Mouse (Mus musculus) telencephalon, adult 2 months (tissue): ENCODE measurements around the gene Gm43518.

ENCODE experiments used
- DNase-seq: peaks from one replicate; pipeline ENCODE4 v3.0.0-alpha.2; 2011; ENCODE audit warnings: low read depth, low spot score

Gm43518 gene

DNA sequence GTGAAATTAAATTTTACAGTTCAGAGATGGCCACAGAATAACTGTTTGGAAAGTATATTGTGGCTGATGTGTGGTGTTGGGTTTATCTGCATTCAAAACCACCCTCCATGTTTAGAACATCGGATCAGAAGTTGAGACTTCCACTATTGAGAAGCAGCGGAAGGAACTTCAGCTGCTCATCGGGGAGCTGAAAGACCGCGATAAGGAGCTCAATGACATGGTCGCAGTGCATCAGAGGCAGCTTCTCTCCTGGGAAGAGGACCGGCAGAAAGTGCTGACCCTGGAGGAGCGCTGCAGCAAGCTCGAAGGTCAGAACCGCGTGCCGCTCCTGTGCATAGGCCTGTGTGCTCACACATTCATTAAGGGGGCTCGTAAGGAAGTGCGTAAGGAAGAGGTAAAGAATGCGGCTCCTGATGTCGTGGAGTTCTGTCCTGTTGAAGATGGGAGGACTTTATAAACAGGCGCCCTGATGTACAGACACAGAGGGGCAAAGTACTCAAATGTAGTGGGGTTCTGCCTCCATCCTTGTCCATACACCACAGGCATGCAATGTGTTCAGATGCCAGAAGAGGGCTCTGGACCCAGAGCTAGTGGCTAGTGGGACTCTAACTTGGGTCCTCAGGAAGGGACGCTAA, 6.9 kb downstream of the Gm43518 start:
- no peak for DNase-seq

DNA sequence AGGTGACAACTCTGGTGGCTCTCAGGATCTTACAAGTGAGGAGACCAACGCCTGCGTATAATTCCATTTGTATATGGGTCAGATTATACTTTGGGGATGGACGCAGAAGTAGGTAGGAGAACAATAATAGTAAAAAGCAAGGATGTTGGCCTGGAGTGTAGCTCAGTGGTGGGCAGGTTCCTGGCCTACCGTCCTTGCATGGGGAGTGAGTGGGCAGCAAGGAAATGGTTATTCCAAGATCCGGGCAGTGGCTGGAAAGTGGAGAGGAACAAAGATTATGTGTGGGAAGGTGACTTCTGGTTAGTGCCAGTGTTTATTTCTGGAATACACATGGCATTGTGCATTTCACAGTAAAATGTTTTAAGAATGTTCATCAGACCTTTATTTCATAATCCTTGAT, 8.7 kb downstream of the Gm43518 start:
- DNase-seq: no peak

DNA sequence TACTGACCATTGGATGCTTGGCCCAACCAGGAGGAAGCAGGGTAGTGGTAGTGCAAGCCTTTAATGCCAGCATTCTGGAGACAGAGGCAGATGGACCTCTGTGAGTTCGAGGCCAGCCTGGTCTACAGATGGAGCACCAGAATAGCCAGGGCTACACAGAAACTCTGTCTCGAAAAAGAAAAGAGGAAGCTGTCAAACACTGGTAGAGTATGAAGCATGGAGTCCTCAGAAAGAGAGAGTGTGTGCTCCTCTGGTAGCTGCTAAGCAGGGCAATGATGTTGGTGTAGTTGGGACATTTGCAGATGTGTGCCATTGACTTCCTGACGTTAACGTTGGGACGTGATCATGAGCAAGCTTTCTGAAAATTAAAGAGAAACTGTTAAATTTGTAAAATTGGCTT, 11.3 kb downstream of the Gm43518 start:
- DNase-seq: no peak

DNA sequence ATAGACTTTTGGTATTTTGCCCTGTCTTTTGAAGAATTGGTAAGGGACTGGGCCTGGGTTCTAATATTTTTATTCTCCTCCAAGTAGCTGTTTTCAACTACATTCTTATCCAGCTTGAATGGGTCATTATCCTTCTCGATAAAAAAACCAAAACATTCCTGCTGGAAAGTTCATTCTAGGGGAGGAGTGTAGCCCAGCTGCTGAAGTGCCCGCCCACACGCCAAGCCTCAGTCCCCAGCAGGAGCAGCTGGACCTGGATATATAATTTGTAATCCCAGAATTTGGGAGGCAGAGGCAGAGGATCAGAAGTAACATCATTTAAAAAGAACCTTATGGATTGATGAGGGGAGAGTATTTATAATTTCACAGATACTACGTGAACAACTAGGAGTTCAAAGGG, 19.3 kb downstream of the Gm43518 start:
- DNase-seq: no peak

DNA sequence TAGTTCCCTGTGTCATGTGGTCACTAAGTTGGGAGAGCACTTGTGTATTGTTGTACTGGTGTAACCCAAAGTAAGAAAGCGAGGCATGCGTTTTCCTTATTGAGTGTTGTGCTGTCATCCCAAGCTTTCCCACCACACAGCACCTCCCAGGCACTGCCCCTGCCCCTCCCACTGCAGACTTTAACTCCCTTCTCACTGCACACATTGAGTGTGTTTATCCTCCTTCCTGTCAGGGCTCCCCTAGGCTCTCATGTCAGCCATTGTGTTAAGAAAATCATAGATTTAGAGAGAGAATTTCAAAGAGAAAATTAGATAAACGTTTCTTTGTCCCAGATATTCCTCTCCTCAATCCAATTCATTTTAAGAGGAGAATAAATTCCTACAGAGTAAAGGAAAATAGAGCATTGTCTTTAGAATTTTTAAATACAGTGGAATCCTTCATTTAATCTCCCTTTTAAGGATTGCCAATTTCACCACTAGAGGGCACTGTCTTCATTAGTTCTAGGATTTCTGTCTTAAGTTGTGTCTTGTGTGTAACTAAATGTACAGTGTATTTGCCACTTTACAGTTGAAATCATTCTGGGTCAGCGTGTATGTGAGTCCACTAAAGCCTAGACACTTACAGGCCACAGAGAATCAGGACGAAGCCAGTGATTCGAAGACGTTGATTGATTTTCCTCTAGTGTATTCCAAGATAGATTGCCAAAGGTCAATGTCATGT, 20.0 kb downstream of the Gm43518 start:
- DNase-seq: peak; percentile 64

DNA sequence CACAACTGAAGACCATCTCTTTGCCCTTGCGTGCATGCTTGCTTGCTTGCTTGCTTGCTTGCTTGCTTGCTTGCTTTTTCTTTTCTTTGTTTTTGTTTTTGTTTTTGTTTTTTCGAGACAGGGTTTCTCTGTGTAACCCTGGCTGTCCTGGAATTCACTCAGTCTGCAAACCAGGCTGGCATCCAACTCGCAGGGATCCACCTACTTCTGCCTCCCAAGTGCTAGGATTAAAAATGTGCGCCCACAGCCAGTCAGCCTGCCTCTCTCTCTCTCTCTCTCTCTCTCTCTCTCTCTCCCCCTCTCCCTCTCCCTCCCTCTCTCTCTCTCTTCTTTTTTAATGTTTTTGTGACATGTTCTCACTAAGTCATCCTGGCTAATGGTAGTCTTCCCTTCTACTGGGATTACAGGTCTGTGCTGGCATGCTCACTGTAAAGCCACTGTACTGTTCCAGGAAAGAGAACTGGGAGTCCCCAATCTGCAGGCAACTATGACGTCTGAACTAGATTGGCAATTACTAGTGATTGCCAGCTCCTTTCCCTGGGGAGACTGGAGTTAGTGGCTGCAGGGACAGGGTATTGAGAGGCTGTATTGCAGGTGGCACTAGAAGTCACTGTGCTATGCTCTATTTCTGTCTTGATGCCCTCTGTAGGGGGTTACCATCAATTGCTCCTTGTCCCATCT, 25.3 kb downstream of the Gm43518 start:
- peak; percentile 66 for DNase-seq

DNA sequence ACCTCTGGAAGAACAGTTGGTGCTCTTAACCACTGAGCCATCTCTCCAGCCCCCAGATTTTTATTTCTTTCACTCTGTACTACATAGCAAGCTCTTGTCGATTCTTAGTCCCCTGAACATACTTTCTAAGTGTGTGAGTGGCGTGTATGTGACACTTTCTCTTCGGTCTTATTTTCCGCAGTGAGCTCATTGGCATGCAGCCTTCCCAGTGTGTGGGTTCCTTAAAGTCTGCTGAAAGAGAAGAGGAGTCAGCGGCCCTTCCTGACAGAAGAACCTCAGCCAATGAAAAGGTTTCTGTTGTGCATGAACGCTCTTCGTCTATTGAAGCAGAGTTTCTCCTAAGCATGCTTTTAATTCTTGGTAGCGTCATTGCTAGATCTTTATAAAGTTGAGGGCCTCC, 30.0 kb downstream of the Gm43518 start:
- no peak for DNase-seq

DNA sequence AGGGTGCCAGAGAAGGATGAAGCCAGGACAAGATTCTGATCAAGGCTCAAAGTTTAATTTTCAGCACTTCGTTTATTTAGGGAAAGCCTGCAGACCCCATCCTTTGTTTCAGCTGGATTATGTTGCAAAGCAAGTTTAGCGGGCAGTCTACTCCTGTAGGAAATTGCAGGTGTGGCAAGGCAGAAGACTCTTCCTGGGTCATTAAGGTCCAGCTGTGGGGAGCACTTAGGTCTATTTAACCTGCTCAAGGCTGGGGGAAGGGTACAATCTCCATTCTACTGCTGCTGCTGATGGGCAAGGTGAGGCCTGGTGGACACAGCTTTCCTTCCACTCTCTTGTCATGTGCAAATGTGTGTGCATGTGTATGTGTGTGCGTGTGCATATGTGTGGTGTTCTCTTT, 31.8 kb downstream of the Gm43518 start:
- no peak for DNase-seq

DNA sequence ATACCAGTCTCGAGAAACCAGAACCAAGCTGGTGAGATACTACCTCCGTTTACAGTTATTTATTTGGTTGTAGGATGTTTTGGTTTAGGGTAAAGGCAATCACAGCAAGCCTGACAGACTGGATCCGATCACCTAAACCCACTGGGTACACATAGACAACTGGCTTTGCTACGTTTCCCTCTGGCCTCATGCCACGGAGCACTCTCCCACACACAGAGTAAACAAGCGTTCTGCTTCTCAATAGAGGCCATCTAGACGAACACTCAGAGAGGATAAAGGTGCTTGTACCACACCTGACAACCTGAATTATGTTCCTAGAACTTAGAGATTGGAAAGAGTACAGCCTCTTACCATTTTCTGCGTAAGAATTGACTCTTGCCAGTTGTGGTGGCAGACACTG, 32.9 kb downstream of the Gm43518 start:
- DNase-seq: no peak

DNA sequence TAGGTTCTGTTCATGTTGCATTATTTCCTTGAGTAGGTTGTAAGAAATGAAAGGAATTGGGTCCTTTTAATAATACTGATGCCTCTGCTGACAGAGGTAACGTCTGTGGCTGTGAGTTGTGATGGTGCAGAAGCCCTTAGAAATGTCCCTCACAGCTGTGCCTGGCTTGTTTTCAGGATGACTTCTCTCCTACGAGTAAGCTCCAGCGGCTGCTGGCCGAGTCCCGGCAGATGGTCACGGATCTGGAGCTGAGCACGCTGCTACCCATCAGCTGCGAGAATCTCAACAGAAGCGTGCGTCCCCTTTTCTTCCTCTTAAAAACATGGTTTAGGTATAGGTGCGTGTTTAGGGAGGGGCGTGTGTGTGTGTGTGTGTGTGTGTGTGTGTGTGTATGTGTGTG, 33.8 kb downstream of the Gm43518 start:
- no peak for DNase-seq

DNA sequence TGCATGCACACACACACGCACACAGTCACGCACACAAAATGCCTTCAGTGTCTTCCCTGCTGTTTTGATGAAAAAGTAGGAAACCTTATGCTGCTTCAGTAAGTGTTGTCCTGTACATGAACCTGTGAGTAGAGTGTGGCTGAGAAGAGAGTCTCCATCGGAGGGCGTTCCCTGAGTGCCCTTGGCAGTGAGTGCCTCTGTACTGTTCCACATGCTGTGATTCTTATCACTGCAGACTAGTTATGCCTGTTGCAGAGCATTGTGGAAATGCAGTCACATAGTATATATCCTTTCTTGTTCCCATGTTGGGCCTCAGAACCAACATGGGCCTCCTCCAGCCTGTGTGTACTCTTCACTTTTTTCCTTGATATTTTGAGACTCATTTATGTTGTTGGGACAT, 37.0 kb downstream of the Gm43518 start:
- no peak for DNase-seq

DNA sequence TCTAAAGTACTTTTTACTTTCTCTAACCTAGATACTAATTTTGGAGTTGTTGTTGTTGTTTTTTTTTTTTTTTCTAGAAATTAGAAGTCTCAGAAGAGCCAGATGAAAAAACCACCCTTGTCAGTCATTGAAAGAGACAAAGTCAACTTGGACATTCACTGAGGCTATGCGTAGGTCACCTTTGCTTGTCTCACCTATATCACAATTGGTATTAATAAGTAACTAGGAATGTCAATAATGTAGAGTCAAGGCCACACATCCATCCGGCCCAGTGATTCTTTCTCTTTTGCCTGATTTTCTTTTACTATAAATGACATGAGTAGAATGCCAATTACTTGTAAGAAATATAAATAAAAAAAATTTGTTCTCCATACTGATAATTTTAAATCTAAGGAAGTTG, 39.5 kb downstream of the Gm43518 start:
- no peak for DNase-seq

DNA sequence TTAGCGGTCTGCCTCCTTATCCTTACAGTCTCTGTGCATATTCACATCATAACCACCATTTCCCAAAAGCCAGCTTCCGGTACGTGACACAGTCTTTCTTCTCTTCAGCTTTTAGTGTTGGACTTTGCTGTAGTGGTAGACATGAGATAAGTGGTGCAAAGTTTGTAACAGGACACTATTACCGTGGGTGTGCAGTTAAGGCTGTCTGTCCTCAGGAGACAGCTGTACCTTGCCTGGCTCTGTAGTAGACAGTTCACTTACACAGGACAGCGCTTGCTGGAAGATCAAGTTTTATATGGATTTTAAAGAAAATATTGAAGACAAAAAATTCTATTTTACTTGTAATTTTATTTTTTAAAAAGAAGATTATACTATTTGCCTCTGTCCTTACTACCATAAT, 41.2 kb downstream of the Gm43518 start:
- no peak for DNase-seq

DNA sequence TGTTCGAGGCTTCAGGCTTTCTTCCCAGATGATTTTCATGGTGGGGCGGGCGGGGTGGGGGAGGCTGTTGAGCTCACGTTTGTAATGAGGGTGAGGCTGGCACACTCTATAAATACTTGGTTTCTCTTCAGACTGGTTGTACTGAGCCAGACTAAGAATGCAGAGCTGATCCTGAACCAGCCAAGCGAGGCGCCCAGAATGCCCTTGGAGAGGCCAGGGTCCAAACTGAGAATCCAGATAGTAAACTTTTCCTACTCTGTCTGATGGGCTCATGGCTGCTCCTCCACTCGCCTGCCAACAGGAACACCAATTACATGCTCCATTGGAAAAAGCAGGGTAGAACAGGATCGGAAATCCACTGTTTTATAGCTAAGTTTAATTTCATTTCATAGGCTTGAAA, 42.0 kb downstream of the Gm43518 start:
- no peak for DNase-seq

DNA sequence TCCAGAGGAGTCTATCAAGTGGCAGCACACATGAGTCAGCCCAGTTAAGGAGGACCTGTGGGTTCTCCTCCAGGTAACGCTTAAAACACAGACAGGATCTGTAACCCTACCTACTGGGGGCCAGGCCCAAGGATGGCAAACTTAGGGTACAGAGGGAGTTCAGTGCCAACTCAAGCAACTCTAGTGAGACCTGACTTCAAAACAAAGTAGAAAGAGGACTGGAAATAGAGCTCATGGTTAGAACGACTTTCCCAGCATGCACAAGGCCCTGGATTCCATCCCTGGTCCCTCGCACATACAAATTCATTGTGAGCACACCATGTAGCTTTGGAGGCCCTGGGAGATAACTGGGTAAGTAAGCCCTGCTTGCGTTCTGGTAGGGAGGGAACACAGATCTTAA, 43.4 kb downstream of the Gm43518 start:
- no peak for DNase-seq

DNA sequence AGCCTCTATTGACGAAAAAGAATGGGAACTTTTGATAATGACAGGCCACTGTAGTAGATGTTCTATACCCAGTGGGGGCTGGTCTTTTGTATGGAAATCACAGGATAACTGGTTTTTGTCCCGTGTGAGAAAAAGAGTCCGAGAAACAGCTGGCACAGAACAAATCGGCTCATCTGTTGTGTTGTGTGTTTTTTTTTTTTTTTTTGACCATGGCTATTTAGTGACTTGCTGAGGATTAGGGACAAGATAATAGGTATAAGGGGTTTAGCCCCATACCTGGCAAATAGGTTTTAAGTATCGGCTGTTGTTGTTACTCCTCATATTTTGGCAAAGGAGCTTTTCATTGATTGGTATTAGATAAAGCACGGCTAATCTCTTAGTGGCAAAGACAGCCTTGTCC, 45.2 kb downstream of the Gm43518 start:
- no peak for DNase-seq

DNA sequence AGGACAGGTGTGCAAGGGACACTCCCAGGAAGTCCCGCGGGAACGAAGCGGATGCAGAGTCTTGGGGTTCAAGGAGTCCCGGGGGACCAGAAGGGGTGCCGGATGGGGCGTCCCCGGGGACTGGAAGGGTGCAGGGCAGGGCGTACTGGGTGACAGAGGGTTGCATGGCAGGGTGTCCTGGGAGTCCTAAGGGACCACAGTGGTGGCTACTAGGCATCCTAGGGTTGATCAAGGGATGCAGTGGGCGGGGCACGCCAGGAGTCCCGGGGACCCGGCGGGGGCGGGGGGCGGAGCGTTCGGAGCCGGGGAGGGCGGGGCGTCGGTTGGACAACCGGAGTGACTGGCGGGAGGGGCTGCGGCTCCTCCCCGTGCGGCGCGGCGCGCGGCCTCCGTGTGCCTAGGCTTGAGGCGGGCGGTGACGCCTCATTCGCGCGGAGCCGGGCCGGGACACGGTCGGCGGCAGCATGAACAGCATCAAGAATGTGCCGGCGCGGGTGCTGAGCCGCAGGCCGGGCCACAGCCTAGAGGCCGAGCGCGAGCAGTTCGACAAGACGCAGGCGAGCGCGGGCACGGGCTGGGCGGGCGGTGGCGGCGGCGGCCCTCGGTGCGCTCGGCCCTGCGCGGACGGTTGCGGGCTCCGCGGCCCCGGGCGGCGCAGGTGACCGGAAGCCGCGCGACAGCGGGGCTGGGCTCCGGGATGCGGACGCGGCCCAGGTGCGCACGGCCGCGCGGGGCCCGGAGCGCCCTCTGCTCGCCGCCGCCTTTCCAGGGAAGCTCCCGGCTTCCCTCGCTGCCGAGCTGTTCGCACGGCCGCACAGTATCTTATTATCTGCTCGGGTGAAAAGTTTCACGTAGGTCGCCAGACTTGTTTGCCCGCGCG, 46.3 kb downstream of the Gm43518 start, which contains the start of gene Hip1r:
Gene Hip1r (plus strand): TSS at position 330 of the 880 bp plus-strand sequence.
- no peak for DNase-seq

DNA sequence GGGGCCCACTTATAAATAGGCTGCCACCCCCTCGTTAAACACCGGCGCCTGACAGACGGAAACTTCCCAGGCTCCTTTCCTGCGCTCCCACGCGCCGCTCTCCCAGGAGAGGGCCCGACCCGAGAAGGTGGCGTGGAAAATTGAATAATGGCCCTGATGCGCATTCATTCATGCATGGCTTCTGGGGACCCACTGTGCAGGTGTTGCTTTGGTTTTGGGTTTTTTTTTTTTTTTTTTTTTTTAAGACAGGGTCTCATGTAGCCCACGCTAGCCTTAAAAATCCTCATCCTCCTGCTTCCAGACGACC, 46.9 kb downstream of the Gm43518 start:
- DNase-seq: no peak

DNA sequence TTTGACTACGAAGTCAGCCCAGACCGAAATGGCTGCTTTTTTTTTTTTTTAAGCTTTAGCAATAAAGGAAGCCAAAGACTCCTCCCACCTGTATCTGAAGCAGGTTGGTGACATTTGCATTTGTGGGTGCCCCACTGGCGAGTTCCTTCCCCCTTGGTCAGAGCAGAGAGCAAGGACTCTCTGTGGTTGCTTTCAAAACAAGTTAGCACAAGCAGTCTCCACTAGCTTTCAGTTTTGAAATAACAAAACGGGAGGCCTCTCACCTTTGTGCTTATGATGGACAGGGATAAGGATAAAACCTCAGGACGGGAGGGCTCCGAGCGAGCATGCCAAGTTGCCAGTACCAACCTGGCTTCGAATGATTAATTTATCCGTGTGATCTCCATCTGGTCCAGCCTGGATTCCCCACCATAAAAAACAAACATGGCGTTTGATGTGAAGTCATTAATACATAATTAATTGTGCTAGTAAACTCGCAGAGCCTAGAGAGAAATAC, 47.4 kb downstream of the Gm43518 start:
- DNase-seq: no peak

DNA sequence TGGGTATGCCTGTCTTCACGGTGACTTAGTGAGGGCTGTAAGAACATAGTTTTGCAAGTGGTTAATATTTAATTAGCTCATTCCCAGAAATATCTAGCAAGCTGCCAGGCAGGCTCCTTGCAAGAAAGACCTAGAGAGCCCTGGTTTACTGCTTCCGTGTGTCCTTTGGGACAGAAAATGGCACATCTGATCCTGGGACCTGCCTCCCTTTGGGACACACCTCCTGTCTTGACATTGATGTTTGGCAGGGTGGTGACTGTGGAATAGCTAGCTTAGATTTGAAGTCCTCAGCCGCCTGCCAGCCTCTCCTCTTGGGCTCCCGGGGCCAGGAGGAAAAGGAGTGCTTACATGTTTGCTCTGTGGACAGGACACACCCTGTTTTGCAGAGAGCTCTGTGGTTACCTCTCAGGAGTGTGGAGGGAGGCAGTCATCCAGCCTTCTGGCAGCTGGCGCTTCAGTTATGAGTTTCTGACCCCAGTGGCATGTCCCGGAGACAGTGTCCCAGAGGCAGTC, 48.5 kb downstream of the Gm43518 start:
- no peak for DNase-seq

DNA sequence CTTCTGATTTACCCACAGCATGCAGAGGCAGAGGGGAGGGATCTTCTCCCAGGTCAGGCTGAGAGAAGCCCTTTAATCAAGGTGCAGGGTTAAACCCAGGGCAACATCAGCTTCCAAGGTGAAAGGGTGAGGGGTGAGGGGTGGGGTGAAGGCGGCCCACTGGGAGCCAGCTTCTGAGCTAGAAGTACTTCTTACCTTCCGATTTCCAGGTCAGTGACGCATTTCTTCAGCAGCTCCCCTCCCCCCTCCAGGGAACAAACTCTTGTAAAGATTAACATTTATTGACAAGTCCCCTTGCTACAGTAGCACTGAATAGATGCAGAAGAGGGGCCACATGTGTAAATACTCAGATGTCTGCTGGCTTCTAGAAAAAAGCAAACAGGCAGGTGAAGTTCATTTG, 50.0 kb downstream of the Gm43518 start:
- DNase-seq: no peak

DNA sequence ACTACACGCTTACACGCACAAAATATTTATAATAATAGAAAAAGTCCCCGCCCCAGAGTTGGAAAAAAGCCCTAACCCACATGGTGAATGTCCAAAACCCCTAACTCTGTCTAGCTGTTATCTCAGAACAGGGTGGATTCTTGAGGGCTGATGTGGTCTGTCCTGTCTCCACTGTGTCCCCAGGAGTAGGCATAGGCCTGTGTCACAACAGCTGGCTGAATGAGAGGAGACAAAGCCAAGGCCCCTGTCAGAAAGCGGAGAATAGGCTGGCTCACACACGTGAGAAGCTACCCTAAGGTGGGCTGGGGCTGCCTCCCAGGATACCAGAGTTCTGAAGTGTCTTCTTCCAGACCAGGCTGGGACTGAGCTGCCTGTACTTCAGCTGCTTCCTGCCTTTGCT, 50.9 kb downstream of the Gm43518 start:
- no peak for DNase-seq
